Mouse (Mus musculus): ENCODE data around the gene Olfr224. TPM values are rescaled to one million over a fixed set of nuclear protein-coding genes. Genes with fewer than 3 reads are reported as not detected.

Gene Olfr224
- polyA plus RNA-seq (2015; fragmentation: Nextera tagmentation; extraction: Ambion mirVana): 0.12 TPM in 1 of 2 replicates, not detected in the other

DNA sequence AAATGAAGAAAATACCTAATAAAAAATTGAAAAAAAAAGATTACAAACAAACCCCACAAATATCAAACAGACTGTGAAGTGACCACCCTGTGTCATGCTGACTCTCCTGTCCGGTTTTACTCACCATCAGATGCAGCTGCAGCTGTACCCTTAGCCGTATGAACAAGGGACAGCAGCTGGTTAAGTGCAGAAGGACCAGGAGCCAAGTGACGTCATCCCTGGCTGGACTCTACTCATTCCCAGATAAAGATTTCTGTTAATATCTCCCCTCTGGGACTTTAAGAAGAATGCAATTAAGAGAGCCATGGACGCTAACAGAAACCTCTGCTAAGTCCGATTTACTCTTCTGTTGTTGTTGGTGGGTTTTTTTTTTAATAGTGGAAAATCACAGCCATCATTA is at the start of gene Olfr224:
Olfr224 (minus strand) TSS at position 149 of the 400 bp plus-strand sequence.
- Histone ChIP-seq H3K9me3 (replicated peaks) (no peaks in the 10 kb centered on the region), H3K9ac (no peak within 1 kb of the TSS), H3K4me2 (replicated peaks) (no peak within 1 kb of the TSS), H3K27ac (replicated peaks) (no peak within 1 kb of the TSS), H3K4me3 (replicated peaks) (no peak within 1 kb of the TSS), H3K36me3 (no peaks in the 10 kb centered on the region), H3K4me1 (no peaks in the 10 kb centered on the region), H3K27me3 (no peaks in the 10 kb centered on the region)
- WGBS: 66% methylated on average over 5 of the region's 5 CpGs
- no peak for ATAC-seq (ENCODE audit: insufficient number of reproducible peaks, low FRiP score, low TSS enrichment, low read depth)

GRCm38 (mm10) chr11:58618793-58619192 is 48.4 kb upstream of the Olfr224 start:
- H3K9me3 ChIP-seq (replicated peaks): no peaks in the 10 kb centered on the region
- H3K27me3 ChIP-seq: no peaks in the 10 kb centered on the region
- H3K9ac ChIP-seq: no peak overlapping the region
- no peak overlapping the region for H3K27ac ChIP-seq (replicated peaks)
- no peaks in the 10 kb centered on the region for H3K4me1 ChIP-seq
- ATAC-seq (ENCODE audit: insufficient number of reproducible peaks, low FRiP score, low TSS enrichment, low read depth): no peak
- no peak overlapping the region for H3K4me2 ChIP-seq (replicated peaks)
- H3K36me3 ChIP-seq: no peaks in the 10 kb centered on the region
- H3K4me3 ChIP-seq (replicated peaks): no peak overlapping the region
- 74% methylated on average over 6 of the region's 6 CpGs for WGBS

DNA sequence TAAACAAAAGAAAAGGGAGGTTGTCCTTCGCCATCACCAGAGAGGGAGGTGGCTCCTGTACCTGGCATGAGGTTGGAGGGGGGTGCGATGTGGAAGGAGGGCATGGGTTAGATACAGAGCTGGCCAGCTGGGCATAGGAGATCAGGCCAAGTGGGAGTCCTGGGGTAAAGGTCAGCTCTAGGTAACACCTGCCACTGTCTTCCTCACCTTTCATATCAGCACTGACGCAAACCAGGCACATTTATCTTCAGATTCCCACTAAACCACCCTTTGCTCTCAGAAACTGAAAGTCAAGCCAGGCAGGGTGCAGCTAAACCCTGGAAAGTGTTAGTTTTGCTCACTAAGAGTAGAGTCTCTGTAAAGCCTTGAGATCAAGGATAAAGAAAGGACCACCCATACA is 48.0 kb upstream of the Olfr224 start:
- Histone ChIP-seq H3K4me2 (replicated peaks) (no peak overlapping the region), H3K9ac (no peak overlapping the region), H3K9me3 (replicated peaks) (no peaks in the 10 kb centered on the region), H3K36me3 (no peaks in the 10 kb centered on the region), H3K27me3 (no peaks in the 10 kb centered on the region), H3K4me3 (replicated peaks) (no peak overlapping the region), H3K4me1 (no peaks in the 10 kb centered on the region), H3K27ac (replicated peaks) (no peak overlapping the region)
- ATAC-seq (ENCODE audit: insufficient number of reproducible peaks, low FRiP score, low TSS enrichment, low read depth): no peak
- 66% methylated on average over 3 of the region's 3 CpGs for WGBS

GRCm38 (mm10) chr11:58615975-58616374 is 45.6 kb upstream of the Olfr224 start, which contains the start of gene 2210407C18Rik:
Gene 2210407C18Rik, minus strand, starts transcription at chr11:58616075.
- no peaks in the 10 kb centered on the region for H3K9me3 ChIP-seq (replicated peaks)
- 94% methylated on average over 4 of the region's 4 CpGs for WGBS

DNA sequence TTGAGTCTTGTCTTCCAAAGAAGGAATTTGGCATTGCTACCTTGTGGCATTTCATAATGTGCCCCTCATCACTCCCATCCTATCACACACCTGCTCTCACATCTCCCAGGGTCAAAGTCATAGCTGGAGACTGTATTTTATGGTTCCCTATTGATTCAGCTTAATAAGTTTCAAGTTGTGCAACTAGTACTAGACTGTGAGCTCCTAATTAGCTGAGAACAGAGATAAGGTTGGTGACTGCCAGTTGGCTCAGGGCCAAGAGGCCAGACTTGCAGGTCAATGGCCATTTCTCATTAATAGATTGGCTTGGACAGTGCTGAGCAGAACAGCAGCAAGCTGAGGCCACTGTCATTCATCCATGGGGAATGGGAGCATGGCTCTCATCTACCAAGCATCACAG is 44.2 kb upstream of the Olfr224 start:
- Histone ChIP-seq H3K4me3 (replicated peaks) (no peak overlapping the region), H3K27me3 (no peaks in the 10 kb centered on the region), H3K9ac (no peak overlapping the region), H3K9me3 (replicated peaks) (no peaks in the 10 kb centered on the region), H3K36me3 (no peaks in the 10 kb centered on the region), H3K4me1 (no peaks in the 10 kb centered on the region), H3K4me2 (replicated peaks) (no peak overlapping the region), H3K27ac (replicated peaks) (no peak overlapping the region)
- ATAC-seq (ENCODE audit: insufficient number of reproducible peaks, low FRiP score, low TSS enrichment, low read depth): no peak

More at GRCm38 (mm10) chr11:58615975-58616374, 45.6 kb upstream of the Olfr224 start, which contains the start of gene 2210407C18Rik:
- Histone ChIP-seq H3K4me3 (replicated peaks) (no peak within 1 kb of the TSS), H3K4me2 (replicated peaks) (no peak within 1 kb of the TSS), H3K27ac (replicated peaks) (no peak within 1 kb of the TSS), H3K9ac (no peak within 1 kb of the TSS), H3K36me3 (no peaks in the 10 kb centered on the region), H3K27me3 (no peaks in the 10 kb centered on the region), H3K4me1 (no peaks in the 10 kb centered on the region)
- ATAC-seq (ENCODE audit: insufficient number of reproducible peaks, low FRiP score, low TSS enrichment, low read depth): no peak

DNA sequence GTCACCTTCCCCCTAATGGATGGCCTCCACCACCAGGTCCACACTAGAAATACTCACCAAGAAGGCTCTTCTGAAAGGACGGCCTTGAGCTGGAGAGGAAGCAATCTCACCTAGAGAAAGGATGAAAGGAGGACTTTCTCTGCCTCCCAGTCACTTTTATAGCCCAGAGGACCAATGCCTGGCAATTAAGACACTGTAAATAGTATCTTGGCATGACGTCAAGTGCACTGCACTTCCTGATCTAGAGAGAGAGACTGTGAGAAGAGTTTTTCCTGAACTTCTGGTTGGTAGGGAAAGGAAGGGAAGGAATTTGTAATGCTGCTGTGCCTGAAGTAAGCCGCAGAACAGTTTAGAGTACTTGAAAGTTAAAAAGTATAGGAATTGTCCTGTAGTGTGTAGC is 43.0 kb upstream of the Olfr224 start:
- Histone ChIP-seq H3K9me3 (replicated peaks) (no peaks in the 10 kb centered on the region), H3K27ac (replicated peaks) (no peak overlapping the region), H3K4me1 (no peaks in the 10 kb centered on the region), H3K27me3 (no peaks in the 10 kb centered on the region), H3K4me2 (replicated peaks) (no peak overlapping the region), H3K4me3 (replicated peaks) (no peak overlapping the region), H3K9ac (no peak overlapping the region), H3K36me3 (no peaks in the 10 kb centered on the region)
- no peak for ATAC-seq (ENCODE audit: insufficient number of reproducible peaks, low FRiP score, low TSS enrichment, low read depth)
- WGBS: 75% methylated on average over 3 of the region's 3 CpGs

- Histone ChIP-seq H3K36me3 (no peaks in the 10 kb centered on the region), H3K4me2 (replicated peaks) (no peak overlapping the region), H3K4me1 (no peaks in the 10 kb centered on the region), H3K27ac (replicated peaks) (no peak overlapping the region), H3K9ac (no peak overlapping the region), H3K27me3 (no peaks in the 10 kb centered on the region), H3K9me3 (replicated peaks) (no peaks in the 10 kb centered on the region), H3K4me3 (replicated peaks) (no peak overlapping the region)
- 82% methylated on average over 6 of the region's 6 CpGs for WGBS
- ATAC-seq (ENCODE audit: insufficient number of reproducible peaks, low FRiP score, low TSS enrichment, low read depth): no peak
Observed at GRCm38 (mm10) chr11:58607030-58607429, 36.7 kb upstream of the Olfr224 start.

- Histone ChIP-seq H3K9me3 (replicated peaks) (no peaks in the 10 kb centered on the region), H3K4me2 (replicated peaks) (no peak overlapping the region), H3K36me3 (no peaks in the 10 kb centered on the region), H3K4me1 (no peaks in the 10 kb centered on the region), H3K9ac (no peak overlapping the region), H3K27me3 (no peaks in the 10 kb centered on the region), H3K4me3 (replicated peaks) (no peak overlapping the region), H3K27ac (replicated peaks) (no peak overlapping the region)
- WGBS: 82% methylated on average over 12 of the region's 12 CpGs
- ATAC-seq (ENCODE audit: insufficient number of reproducible peaks, low FRiP score, low TSS enrichment, low read depth): no peak
Observed at GRCm38 (mm10) chr11:58606177-58606919, 36.0 kb upstream of the Olfr224 start.

- Histone ChIP-seq H3K36me3 (no peaks in the 10 kb centered on the region), H3K4me3 (replicated peaks) (no peak overlapping the region), H3K9me3 (replicated peaks) (no peaks in the 10 kb centered on the region), H3K4me2 (replicated peaks) (no peak overlapping the region), H3K9ac (no peak overlapping the region), H3K27me3 (no peaks in the 10 kb centered on the region), H3K4me1 (no peaks in the 10 kb centered on the region), H3K27ac (replicated peaks) (no peak overlapping the region)
- WGBS: 85% methylated on average over 3 of the region's 3 CpGs
- ATAC-seq (ENCODE audit: insufficient number of reproducible peaks, low FRiP score, low TSS enrichment, low read depth): no peak
Observed at GRCm38 (mm10) chr11:58605228-58605627, 34.9 kb upstream of the Olfr224 start.

GRCm38 (mm10) chr11:58604688-58605087 is 34.3 kb upstream of the Olfr224 start:
- H3K27me3 ChIP-seq: no peaks in the 10 kb centered on the region
- WGBS: 60% methylated on average over 2 of the region's 2 CpGs
- no peak for ATAC-seq (ENCODE audit: insufficient number of reproducible peaks, low FRiP score, low TSS enrichment, low read depth)
- H3K4me2 ChIP-seq (replicated peaks): no peak overlapping the region
- H3K36me3 ChIP-seq: no peaks in the 10 kb centered on the region
- H3K4me3 ChIP-seq (replicated peaks): no peak overlapping the region
- H3K4me1 ChIP-seq: no peaks in the 10 kb centered on the region
- H3K9ac ChIP-seq: no peak overlapping the region
- no peaks in the 10 kb centered on the region for H3K9me3 ChIP-seq (replicated peaks)
- H3K27ac ChIP-seq (replicated peaks): no peak overlapping the region

DNA sequence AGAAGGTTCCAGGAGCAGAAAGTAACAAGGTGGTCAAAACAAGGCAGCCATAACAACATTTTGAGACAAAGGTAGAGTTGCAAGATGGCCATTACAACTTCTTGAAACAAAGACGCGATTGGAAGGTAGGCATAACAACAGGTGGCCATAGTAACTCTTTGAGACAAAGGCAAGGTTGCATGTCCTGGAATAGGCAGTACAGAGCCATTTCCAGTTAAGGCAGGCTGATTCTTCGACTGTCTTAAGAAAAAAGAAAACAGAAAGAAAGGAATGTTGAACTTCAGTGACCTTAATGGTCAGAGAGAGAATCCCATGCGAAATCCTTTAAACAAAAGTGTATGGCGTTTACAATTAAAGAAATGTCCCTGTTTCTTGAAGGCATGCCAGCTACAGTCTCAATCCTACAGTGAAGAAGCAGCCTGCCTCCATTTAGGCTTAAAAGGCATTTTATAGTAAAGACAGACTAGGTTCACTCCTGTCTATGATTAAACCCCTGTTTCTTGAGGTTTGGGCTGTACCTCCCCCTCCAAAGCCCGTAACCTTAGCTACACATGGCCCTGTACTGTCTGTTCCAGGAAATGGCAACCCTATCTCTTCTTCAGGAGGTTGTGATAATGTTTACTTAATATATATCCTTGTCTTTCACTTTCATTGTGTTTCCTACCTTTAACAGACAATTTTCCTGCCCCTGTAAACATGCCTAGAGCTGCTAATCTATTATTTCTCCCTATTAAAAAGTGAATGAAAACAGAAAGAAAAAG is 32.6 kb upstream of the Olfr224 start:
- no peak overlapping the region for H3K9ac ChIP-seq
- no peak overlapping the region for H3K4me3 ChIP-seq (replicated peaks)
- ATAC-seq (ENCODE audit: insufficient number of reproducible peaks, low FRiP score, low TSS enrichment, low read depth): no peak
- WGBS: 65% methylated on average over 6 of the region's 6 CpGs
- no peaks in the 10 kb centered on the region for H3K27me3 ChIP-seq
- no peaks in the 10 kb centered on the region for H3K36me3 ChIP-seq
- no peaks in the 10 kb centered on the region for H3K9me3 ChIP-seq (replicated peaks)
- H3K4me1 ChIP-seq: no peaks in the 10 kb centered on the region
- H3K4me2 ChIP-seq (replicated peaks): no peak overlapping the region
- H3K27ac ChIP-seq (replicated peaks): no peak overlapping the region

Measured in embryonic facial prominence, embryonic 15.5 days (tissue).